Mouse (Mus musculus) adrenal gland, postnatal 25 days (tissue): ENCODE results near the gene Vmn1r188. TPM values are rescaled to one million over a fixed set of nuclear protein-coding genes. Genes with fewer than 3 reads are reported as not detected.
"Not testable (repeated sequence)": the region's sequence is repeated elsewhere in the genome, so short reads cannot be mapped to it uniquely, and the experiment has no call there.

Experiments
- DNase-seq: peaks from one replicate; pipeline ENCODE4 v3.0.0; 2021; ENCODE audit warnings: mixed read lengths
- microRNA-seq, 2 experiments: library from miRNA; unstranded; fragments of <30 nt; microRNA quantifications; one replicate each; pipeline ENCODE4 v1.2.0; 2021
- total RNA-seq: library from RNA; stranded (reverse); gene quantifications from 2 replicates; pipeline ENCODE4 v1.2.3, GENCODE M21; 2021

Gene Vmn1r188
- total RNA-seq, 1 experiment from 2014 or later, result not detected

GRCm38 (mm10) chr13:22049737-22050440 is 34.4 kb upstream of the Vmn1r188 start:
- no peak for DNase-seq

- peak; percentile 93 for DNase-seq
Measured at GRCm38 (mm10) chr13:22050591-22051522, 33.4 kb upstream of the Vmn1r188 start.

GRCm38 (mm10) chr13:22051523-22051859 is 32.7 kb upstream of the Vmn1r188 start:
- DNase-seq, result no peak

- DNase-seq, result no peak
Measured at GRCm38 (mm10) chr13:22053754-22054153, 30.5 kb upstream of the Vmn1r188 start.

- no peak for DNase-seq
Measured at GRCm38 (mm10) chr13:22061422-22061821, 22.8 kb upstream of the Vmn1r188 start.

GRCm38 (mm10) chr13:22063468-22063867 is 20.8 kb upstream of the Vmn1r188 start:
- no peak for DNase-seq

- not testable (repeated sequence) for DNase-seq
Measured at GRCm38 (mm10) chr13:22105724-22106123, 21.5 kb downstream of the Vmn1r188 start, which contains the start of gene Vmn1r189. Vmn1r189 (minus strand) TSS chr13:22105824.

- not testable (repeated sequence) for DNase-seq
Measured at GRCm38 (mm10) chr13:22136495-22137293, 52.5 kb downstream of the Vmn1r188 start.

Small RNA genes within 50 kb of the gene (microRNA-seq; reads per million reads assigned to microRNA genes)
- 0 reads per million in 2 experiments for gene Gm26300
- gene Gm44390, result 0 reads per million in 2 experiments
- 0 reads per million in 2 experiments for gene Gm44486

Other genes with a start within 250 kb of the Vmn1r188 start
- gene Zfp184, start 139.3 kb upstream of the Vmn1r188 start, total RNA-seq, result 2.0 and 2.1 TPM in 2 replicates
- gene Pom121l2, start 103.2 kb upstream of the Vmn1r188 start, total RNA-seq, result not detected in 2 replicates
- not detected in 2 replicates for gene Prss16, start 74.7 kb upstream of the Vmn1r188 start, total RNA-seq
- 30.0 and 61.8 TPM in 2 replicates for gene Hist1h2ah, start 48.9 kb upstream of the Vmn1r188 start, total RNA-seq
- gene Hist1h2bk, start 48.6 kb upstream of the Vmn1r188 start, total RNA-seq, result 121 and 135 TPM in 2 replicates
- 82.8 and 97.8 TPM in 2 replicates for gene Hist1h4i, start 43.1 kb upstream of the Vmn1r188 start, total RNA-seq
- 50.6 and 64.7 TPM in 2 replicates for gene Hist1h2ag, start 41.5 kb upstream of the Vmn1r188 start, total RNA-seq
- gene Hist1h2bj, start 41.2 kb upstream of the Vmn1r188 start, total RNA-seq, result 57.9 and 61.1 TPM in 2 replicates
- gene Vmn1r189, start 21.4 kb downstream of the Vmn1r188 start, total RNA-seq, result not detected in 2 replicates
- gene Vmn1r191, start 99.5 kb downstream of the Vmn1r188 start, total RNA-seq, result not detected in 2 replicates
- gene Vmn1r192, start 106.7 kb downstream of the Vmn1r188 start, total RNA-seq, result not detected in 2 replicates
- not detected in 2 replicates for gene Vmn1r193, start 138.7 kb downstream of the Vmn1r188 start, total RNA-seq
- gene Vmn1r194, start 159.8 kb downstream of the Vmn1r188 start, total RNA-seq, result not detected in 2 replicates
- not detected in 2 replicates for gene Vmn1r195, start 186.1 kb downstream of the Vmn1r188 start, total RNA-seq
- not detected in 2 replicates for gene Vmn1r196, start 205.5 kb downstream of the Vmn1r188 start, total RNA-seq
- gene Vmn1r197, start 240.1 kb downstream of the Vmn1r188 start, total RNA-seq, result not detected in 2 replicates